ENCODE assay signal across 8 mouse cellular contexts in genomic region chr6:134606949-134607746, GRCm38 (mm10). TPM values are rescaled to one million over a fixed set of nuclear protein-coding genes. Genes with fewer than 3 reads are reported as not detected.
DNase-seq lines count a peak whose midpoint lies in the region; ATAC-seq and TF ChIP-seq lines count a peak whose summit lies in the region.

No protein-coding gene starts in this region.

- H3K27ac ChIP-seq in neural tube, embryonic 11.5 days (ENCODE audit: low read depth, low read length) = no peak overlapping the region
- peak overlapping the region; percentile 63 for H3K27ac ChIP-seq in kidney, postnatal 0 days

- peak; percentile 26 for DNase-seq in neural tube, embryonic 11.5 days (ENCODE audit: low spot score)
- no peak for DNase-seq in neural tube, embryonic 10.5 days (ENCODE audit: extremely low spot score, low spot score)
- DNase-seq in adrenal gland, postnatal 36 days = peak; percentile 26 to 61
- DNase-seq in kidney, postnatal 0 days (ENCODE audit: low spot score) = peak; percentile 93
- DNase-seq in layer of hippocampus, adult 8-10 months (ENCODE audit: low spot score in 2 of 2) = no peak
- no peak for DNase-seq in right cerebral cortex, postnatal 4 days

- no peak overlapping the region for H3K4me2 ChIP-seq in neural tube, embryonic 11.5 days (ENCODE audit: low read depth)
- H3K4me2 ChIP-seq in kidney, postnatal 0 days (ENCODE audit: low read length) = no peak overlapping the region

- H3K4me3 ChIP-seq in neural tube, embryonic 11.5 days (ENCODE audit: low read depth, low read length) = no peak overlapping the region
- H3K4me3 ChIP-seq in kidney, postnatal 0 days (replicated peaks; ENCODE audit: low read depth, low read length) = no peak overlapping the region

- WGBS in neural tube, embryonic 11.5 days = 64% methylated on average over 9 of the region's 9 CpGs
- 40% methylated on average over 9 of the region's 9 CpGs for WGBS in kidney, postnatal 0 days

- H3K27me3 ChIP-seq in neural tube, embryonic 11.5 days (ENCODE audit: control insufficient read depth, insufficient read depth, low read length) = no peaks in the 10 kb centered on the region
- H3K27me3 ChIP-seq in kidney, postnatal 0 days (ENCODE audit: insufficient read depth, low read length) = no peaks in the 10 kb centered on the region

- H3K36me3 ChIP-seq in neural tube, embryonic 11.5 days (ENCODE audit: control insufficient read depth, insufficient read depth, low read length) = no peaks in the 10 kb centered on the region
- no peaks in the 10 kb centered on the region for H3K36me3 ChIP-seq in kidney, postnatal 0 days (ENCODE audit: insufficient read depth, low read length)

- ATAC-seq in neural tube, embryonic 11.5 days (ENCODE audit: insufficient read depth, low FRiP score, low TSS enrichment) = no peak
- peak; percentile 76 for ATAC-seq in granulocyte monocyte progenitor cell, adult 5-6 weeks (replicated peaks; ENCODE audit: poor library complexity, severe bottlenecking)
- peak; percentile 66 for ATAC-seq in kidney, postnatal 0 days (replicated peaks; ENCODE audit: low FRiP score, low read depth)
- ATAC-seq in megakaryocyte progenitor cell, adult 5-6 weeks (replicated peaks; ENCODE audit: poor library complexity) = peak; percentile 91

- no peak overlapping the region for H3K9ac ChIP-seq in neural tube, embryonic 11.5 days (ENCODE audit: low read length)
- no peak overlapping the region for H3K9ac ChIP-seq in kidney, postnatal 0 days (ENCODE audit: low read depth, low read length)

- H3K9me3 ChIP-seq in neural tube, embryonic 11.5 days (ENCODE audit: control insufficient read depth, low read length) = no peaks in the 10 kb centered on the region
- no peaks in the 10 kb centered on the region for H3K9me3 ChIP-seq in kidney, postnatal 0 days (replicated peaks; ENCODE audit: low read length)

- TF ChIP-seq CTCF in kidney, postnatal 0 days (IDR thresholded peaks at IDR 0.05; ENCODE audit: low read depth) = peak; percentile 87

- H3K4me1 ChIP-seq in neural tube, embryonic 11.5 days (ENCODE audit: control insufficient read depth, insufficient read depth, low read length) = no peaks in the 10 kb centered on the region; the same call in 1 of the 2 replicates
- peaks cover 13% of the 10 kb centered on the region; the same call in 1 of the 2 replicates for H3K4me1 ChIP-seq in kidney, postnatal 0 days (replicated peaks; ENCODE audit: insufficient read depth, low read length)

RNA-seq across cellular contexts. Expression of gene Mansc1, which starts 25.1 kb away (rescaled TPM):
- 0.55 and 0.72 TPM in 2 replicates for polyA plus RNA-seq in neural tube, embryonic 11.5 days (2014; fragmentation: Nextera tagmentation; extraction: Ambion mirVana)
- 1 to 10 TPM; 4.4 to 4.9 TPM for total RNA-seq in adrenal gland, postnatal 36 days (2021)
- 5.3 and 6.3 TPM in 2 replicates for total RNA-seq in granulocyte monocyte progenitor cell, adult 5-6 weeks (2014; fragmentation: Nextera tagmentation)
- total RNA-seq in granulocyte monocyte progenitor cell, adult 5-6 weeks (2017) = 3.5 and 5.0 TPM in 2 replicates
- polyA plus RNA-seq in kidney, postnatal 0 days (2015; fragmentation: Nextera tagmentation; extraction: Ambion mirVana) = 13.3 and 13.5 TPM in 2 replicates
- 7.3 and 8.1 TPM in 2 replicates for total RNA-seq in megakaryocyte progenitor cell, adult 5-6 weeks (2015)
- 2.7 and 3.3 TPM in 2 replicates for total RNA-seq in megakaryocyte progenitor cell, adult 5-6 weeks (2017)
- total RNA-seq in layer of hippocampus, adult 8-10 months (2022) = 10 to 100 TPM in 2 of 4 experiments, 1 to 10 TPM in 2; 8.0 to 11.6 (median 10.4) TPM

RNA-seq across cellular contexts. Expression of gene Borcs5, which starts 32.2 kb away (rescaled TPM):
- 27.8 and 32.1 TPM in 2 replicates for polyA plus RNA-seq in neural tube, embryonic 11.5 days (2014; fragmentation: Nextera tagmentation; extraction: Ambion mirVana)
- total RNA-seq in adrenal gland, postnatal 36 days (2021) = 10 to 100 TPM; 13.7 to 15.4 TPM
- total RNA-seq in granulocyte monocyte progenitor cell, adult 5-6 weeks (2014; fragmentation: Nextera tagmentation) = 13.5 and 19.0 TPM in 2 replicates
- 5.8 and 6.4 TPM in 2 replicates for total RNA-seq in granulocyte monocyte progenitor cell, adult 5-6 weeks (2017)
- polyA plus RNA-seq in kidney, postnatal 0 days (2015; fragmentation: Nextera tagmentation; extraction: Ambion mirVana) = 20.0 and 20.1 TPM in 2 replicates
- 11.5 and 12.8 TPM in 2 replicates for total RNA-seq in megakaryocyte progenitor cell, adult 5-6 weeks (2015)
- total RNA-seq in megakaryocyte progenitor cell, adult 5-6 weeks (2017) = 8.3 and 8.7 TPM in 2 replicates
- 10 to 100 TPM; 32.1 to 39.9 (median 34.0) TPM for total RNA-seq in layer of hippocampus, adult 8-10 months (2022)

RNA-seq across cellular contexts. Expression of gene Lrp6, which starts 40.4 kb away (rescaled TPM):
- 27.3 and 29.2 TPM in 2 replicates for polyA plus RNA-seq in neural tube, embryonic 11.5 days (2014; fragmentation: Nextera tagmentation; extraction: Ambion mirVana)
- 10 to 100 TPM; 91.4 to 97.7 TPM for total RNA-seq in adrenal gland, postnatal 36 days (2021)
- total RNA-seq in granulocyte monocyte progenitor cell, adult 5-6 weeks (2014; fragmentation: Nextera tagmentation) = 17.2 and 22.6 TPM in 2 replicates
- total RNA-seq in granulocyte monocyte progenitor cell, adult 5-6 weeks (2017) = 31.3 and 36.1 TPM in 2 replicates
- 32.4 and 35.3 TPM in 2 replicates for polyA plus RNA-seq in kidney, postnatal 0 days (2015; fragmentation: Nextera tagmentation; extraction: Ambion mirVana)
- total RNA-seq in megakaryocyte progenitor cell, adult 5-6 weeks (2015) = 24.4 and 33.8 TPM in 2 replicates
- 32.4 and 33.2 TPM in 2 replicates for total RNA-seq in megakaryocyte progenitor cell, adult 5-6 weeks (2017)
- total RNA-seq in layer of hippocampus, adult 8-10 months (2022) = 10 to 100 TPM; 49.4 to 62.8 (median 50.2) TPM

Comparison
In these comparisons a context has a peak if more than half of its experiments do, and no peak if none do; other contexts are left out.
1. DNase-seq: peak in neural tube, embryonic 11.5 days (single experiment), adrenal gland, postnatal 36 days (2 of 2) and kidney, postnatal 0 days (single experiment); none in neural tube, embryonic 10.5 days (single experiment), layer of hippocampus, adult 8-10 months (0 of 2) and right cerebral cortex, postnatal 4 days (single experiment).